Mouse (Mus musculus): ENCODE results near the gene Aldoc. TPM values are rescaled to one million over a fixed set of nuclear protein-coding genes. Genes with fewer than 3 reads are reported as not detected.
"Not testable (repeated sequence)": the region's sequence is repeated elsewhere in the genome, so short reads cannot be mapped to it uniquely, and the experiment has no call there.

Aldoc gene
- total RNA-seq (2017): 6.6 and 8.7 TPM in 2 replicates

GRCm38 (mm10) chr11:78322860-78323259 is at the start of gene Aldoc:
TSS of gene Aldoc (plus strand) at chr11:78322968.
- ATAC-seq (replicated peaks in 1 of 2; ENCODE audit: insufficient read depth in 1 of 2, low FRiP score in 2 of 2, low TSS enrichment in 1 of 2, low read depth in 1 of 2, poor library complexity in 2 of 2, severe bottlenecking in 2 of 2): peak; percentile 92 to 98

- no peak for ATAC-seq (replicated peaks in 1 of 2; ENCODE audit: insufficient read depth in 1 of 2, low FRiP score in 2 of 2, low TSS enrichment in 1 of 2, low read depth in 1 of 2, poor library complexity in 2 of 2, severe bottlenecking in 2 of 2)
These were observed 47.2 kb upstream of the Aldoc start for GRCm38 (mm10) chr11:78275596-78275995.

- not testable (repeated sequence) for ATAC-seq (replicated peaks in 1 of 2; ENCODE audit: insufficient read depth in 1 of 2, low FRiP score in 2 of 2, low TSS enrichment in 1 of 2, low read depth in 1 of 2, poor library complexity in 2 of 2, severe bottlenecking in 2 of 2)
These were observed 46.6 kb upstream of the Aldoc start for GRCm38 (mm10) chr11:78276169-78276568.

GRCm38 (mm10) chr11:78278853-78279252 is 43.9 kb upstream of the Aldoc start:
- no peak for ATAC-seq (replicated peaks in 1 of 2; ENCODE audit: insufficient read depth in 1 of 2, low FRiP score in 2 of 2, low TSS enrichment in 1 of 2, low read depth in 1 of 2, poor library complexity in 2 of 2, severe bottlenecking in 2 of 2)

GRCm38 (mm10) chr11:78279586-78279985 is 43.2 kb upstream of the Aldoc start:
- no peak for ATAC-seq (replicated peaks in 1 of 2; ENCODE audit: insufficient read depth in 1 of 2, low FRiP score in 2 of 2, low TSS enrichment in 1 of 2, low read depth in 1 of 2, poor library complexity in 2 of 2, severe bottlenecking in 2 of 2)

GRCm38 (mm10) chr11:78289146-78289763 is 33.5 kb upstream of the Aldoc start:
- no peak for ATAC-seq (replicated peaks in 1 of 2; ENCODE audit: insufficient read depth in 1 of 2, low FRiP score in 2 of 2, low TSS enrichment in 1 of 2, low read depth in 1 of 2, poor library complexity in 2 of 2, severe bottlenecking in 2 of 2)

GRCm38 (mm10) chr11:78290654-78291053 is 32.1 kb upstream of the Aldoc start, which contains the start of gene BC030499:
TSS of gene BC030499 (plus strand) at chr11:78290841.
- no peak for ATAC-seq (replicated peaks in 1 of 2; ENCODE audit: insufficient read depth in 1 of 2, low FRiP score in 2 of 2, low TSS enrichment in 1 of 2, low read depth in 1 of 2, poor library complexity in 2 of 2, severe bottlenecking in 2 of 2)

GRCm38 (mm10) chr11:78294585-78294984 is 28.2 kb upstream of the Aldoc start:
- no peak for ATAC-seq (replicated peaks in 1 of 2; ENCODE audit: insufficient read depth in 1 of 2, low FRiP score in 2 of 2, low TSS enrichment in 1 of 2, low read depth in 1 of 2, poor library complexity in 2 of 2, severe bottlenecking in 2 of 2)

- ATAC-seq (replicated peaks in 1 of 2; ENCODE audit: insufficient read depth in 1 of 2, low FRiP score in 2 of 2, low TSS enrichment in 1 of 2, low read depth in 1 of 2, poor library complexity in 2 of 2, severe bottlenecking in 2 of 2): no peak
These were observed 21.9 kb upstream of the Aldoc start for GRCm38 (mm10) chr11:78300917-78301316.

GRCm38 (mm10) chr11:78301357-78302084 is 21.2 kb upstream of the Aldoc start, which contains the start of gene Spag5:
TSS of gene Spag5 (plus strand) at chr11:78301529.
- ATAC-seq (replicated peaks in 1 of 2; ENCODE audit: insufficient read depth in 1 of 2, low FRiP score in 2 of 2, low TSS enrichment in 1 of 2, low read depth in 1 of 2, poor library complexity in 2 of 2, severe bottlenecking in 2 of 2): peak; percentile 99 to 100

GRCm38 (mm10) chr11:78305272-78305671 is 17.5 kb upstream of the Aldoc start:
- no peak for ATAC-seq (replicated peaks in 1 of 2; ENCODE audit: insufficient read depth in 1 of 2, low FRiP score in 2 of 2, low TSS enrichment in 1 of 2, low read depth in 1 of 2, poor library complexity in 2 of 2, severe bottlenecking in 2 of 2)

GRCm38 (mm10) chr11:78310861-78311511 is 11.8 kb upstream of the Aldoc start:
- no peak for ATAC-seq (replicated peaks in 1 of 2; ENCODE audit: insufficient read depth in 1 of 2, low FRiP score in 2 of 2, low TSS enrichment in 1 of 2, low read depth in 1 of 2, poor library complexity in 2 of 2, severe bottlenecking in 2 of 2)

- ATAC-seq (replicated peaks in 1 of 2; ENCODE audit: insufficient read depth in 1 of 2, low FRiP score in 2 of 2, low TSS enrichment in 1 of 2, low read depth in 1 of 2, poor library complexity in 2 of 2, severe bottlenecking in 2 of 2): no peak
These were observed 9.1 kb upstream of the Aldoc start for GRCm38 (mm10) chr11:78313662-78314061.

- ATAC-seq (replicated peaks in 1 of 2; ENCODE audit: insufficient read depth in 1 of 2, low FRiP score in 2 of 2, low TSS enrichment in 1 of 2, low read depth in 1 of 2, poor library complexity in 2 of 2, severe bottlenecking in 2 of 2): no peak
These were observed 4.4 kb upstream of the Aldoc start for GRCm38 (mm10) chr11:78318411-78318810.

GRCm38 (mm10) chr11:78322076-78322831 is 514 bp upstream of the Aldoc start:
- ATAC-seq (replicated peaks in 1 of 2; ENCODE audit: insufficient read depth in 1 of 2, low FRiP score in 2 of 2, low TSS enrichment in 1 of 2, low read depth in 1 of 2, poor library complexity in 2 of 2, severe bottlenecking in 2 of 2): no peak

GRCm38 (mm10) chr11:78324000-78324785 is 1.4 kb downstream of the Aldoc start:
- no peak for ATAC-seq (replicated peaks in 1 of 2; ENCODE audit: insufficient read depth in 1 of 2, low FRiP score in 2 of 2, low TSS enrichment in 1 of 2, low read depth in 1 of 2, poor library complexity in 2 of 2, severe bottlenecking in 2 of 2)

GRCm38 (mm10) chr11:78324965-78325364 is 2.2 kb downstream of the Aldoc start:
- no peak for ATAC-seq (replicated peaks in 1 of 2; ENCODE audit: insufficient read depth in 1 of 2, low FRiP score in 2 of 2, low TSS enrichment in 1 of 2, low read depth in 1 of 2, poor library complexity in 2 of 2, severe bottlenecking in 2 of 2)
